ENCODE assay signal across 21 mouse cellular contexts in the genomic region with DNA sequence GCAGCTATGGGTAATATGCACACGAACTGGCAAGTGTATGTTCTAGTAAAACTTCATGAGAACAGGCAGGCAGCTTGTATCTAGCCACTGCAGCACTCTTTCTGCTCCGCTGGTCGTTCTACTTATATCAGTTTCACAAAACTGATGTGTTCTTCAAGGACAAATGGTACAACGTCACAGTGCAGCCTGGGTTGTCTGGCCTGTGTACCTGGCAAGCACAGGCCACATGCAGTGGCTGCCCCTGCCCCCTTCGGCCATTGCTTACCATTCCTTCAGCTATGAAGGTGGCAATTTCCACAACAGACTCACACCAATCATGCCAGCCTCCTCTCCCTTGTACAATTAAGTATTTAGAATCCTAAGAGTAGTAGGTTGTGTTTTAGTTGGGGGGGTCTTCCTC. TPM values are rescaled to one million over a fixed set of nuclear protein-coding genes. Genes with fewer than 3 reads are reported as not detected.
DNase-seq lines count a peak whose midpoint lies in the region; ATAC-seq and TF ChIP-seq lines count a peak whose summit lies in the region.
"Had no signal": no experiment of that assay in that cellular context is flagged by ENCODE, and none has a peak within 500 bp of the region (broad histone marks: within the 10 kb centered on the region; RNA-seq: fewer than 3 reads in every experiment).

No protein-coding gene starts in this region.

- CTCF ChIA-PET in Patski (lab: Charles Lee): interaction anchor here (0.8 to 1.4 kb wide), 3 partner anchors 11 to 94 kb away, joined by 3 to 4 read pairs (median 3); no protein-coding TSS in a partner anchor

- 35% methylated on average over 5 of the region's 5 CpGs for WGBS in kidney, adult 2 months
- WGBS in kidney, embryonic 16.5 days: 61% methylated on average over 5 of the region's 5 CpGs

- DNase-seq in kidney, adult 2 months: no peak
- DNase-seq in kidney, postnatal 4 days: no peak
- DNase-seq in kidney, adult 8-10 months: no peak
- DNase-seq in kidney, postnatal 10 days: peak; percentile 25
- no peak for DNase-seq in kidney, adult 18-20 months
- DNase-seq in Patski (ENCODE audit: low read depth, low spot score): no peak
- DNase-seq in thymus, postnatal 4 days: no peak
- DNase-seq: adrenal gland, adult 8-10 months; adrenal gland, postnatal 14 days; adrenal gland, postnatal 36 days; cerebellum, adult 11-12 months; cerebellum, adult 2 months; cerebellum, adult 9-10 months; cerebellum, postnatal 10 days; cerebellum, postnatal 25 days had no signal

- POLR2A ChIA-PET in Patski (lab: Charles Lee): interaction anchor here (0.7 kb wide), 1 partner anchor 13 kb away, joined by 4 read pairs; a partner anchor contains a TSS

- no peaks in the 10 kb centered on the region for H3K9me3 ChIP-seq in kidney, embryonic 16.5 days (ENCODE audit: low read length)
- H3K9me3 ChIP-seq: embryonic facial prominence, embryonic 10.5 days; embryonic facial prominence, embryonic 12.5 days; forebrain, embryonic 13.5 days; forebrain, embryonic 15.5 days had no signal

- H3K4me3 ChIP-seq in kidney, adult 2 months (ENCODE audit: insufficient read depth, low read depth, low read length): no peak overlapping the region
- H3K4me3 ChIP-seq in kidney, embryonic 16.5 days (ENCODE audit: low read length): no peak overlapping the region
- H3K4me3 ChIP-seq: embryonic facial prominence, embryonic 10.5 days; embryonic facial prominence, embryonic 12.5 days; forebrain, embryonic 13.5 days; forebrain, embryonic 15.5 days had no signal

- H3K9ac ChIP-seq in kidney, embryonic 16.5 days (replicated peaks; ENCODE audit: low read length): no peak overlapping the region
- H3K9ac ChIP-seq: embryonic facial prominence, embryonic 12.5 days; forebrain, embryonic 13.5 days; forebrain, embryonic 15.5 days had no signal

- H3K36me3 ChIP-seq in kidney, adult 2 months (ENCODE audit: control insufficient read depth, insufficient read depth, low read length): peaks cover 2% of the 10 kb centered on the region; the same call in 1 of the 2 replicates
- peaks cover 16% of the 10 kb centered on the region for H3K36me3 ChIP-seq in kidney, embryonic 16.5 days (ENCODE audit: insufficient read depth, low read length)
- H3K36me3 ChIP-seq: forebrain, embryonic 15.5 days had no signal

- no peak; the same call in 1 of the 2 replicates for ATAC-seq in kidney, embryonic 16.5 days (ENCODE audit: low FRiP score, low TSS enrichment)
- peak; percentile 24 for ATAC-seq in Patski
- ATAC-seq: activated CD4-positive, CD25-positive, alpha-beta regulatory T cell, adult 4 months; forebrain, embryonic 13.5 days; forebrain, embryonic 15.5 days had no signal

- H3K4me2 ChIP-seq in kidney, embryonic 16.5 days (replicated peaks; ENCODE audit: low read depth, low read length): no peak overlapping the region
- H3K4me2 ChIP-seq: embryonic facial prominence, embryonic 12.5 days; forebrain, embryonic 13.5 days; forebrain, embryonic 15.5 days had no signal

- no peak for TF ChIP-seq CTCF in kidney, adult 2 months (conservative IDR thresholded peaks at IDR 0.05; ENCODE audit: insufficient read depth, insufficient read length, low read depth, low read length)
- no peak for TF ChIP-seq CTCF in Patski (IDR thresholded peaks at IDR 0.05)

- TF ChIP-seq POLR2A in kidney, adult 2 months (IDR thresholded peaks at IDR 0.05; ENCODE audit: low read depth, low read length): no peak

- H3K4me1 ChIP-seq in kidney, adult 2 months (ENCODE audit: control insufficient read depth, insufficient read depth, low read length): peaks cover 20% of the 10 kb centered on the region
- peaks cover 7% of the 10 kb centered on the region for H3K4me1 ChIP-seq in kidney, embryonic 16.5 days (ENCODE audit: insufficient read depth, low read length)
- H3K4me1 ChIP-seq: embryonic facial prominence, embryonic 12.5 days; forebrain, embryonic 13.5 days; forebrain, embryonic 15.5 days had no signal

- in situ Hi-C loops in Patski (cut with MboI; ENCODE audit: low pct_unique_long_range_greater_than_20kb): no loop called here

- H3K27ac ChIP-seq in kidney, adult 2 months (ENCODE audit: insufficient read depth, low read depth, low read length): peak overlapping the region; percentile 92
- H3K27ac ChIP-seq in kidney, embryonic 16.5 days (ENCODE audit: low read length): peak overlapping the region; percentile 75
- H3K27ac ChIP-seq: embryonic facial prominence, embryonic 10.5 days; embryonic facial prominence, embryonic 12.5 days; forebrain, embryonic 13.5 days; forebrain, embryonic 15.5 days had no signal

- no peaks in the 10 kb centered on the region for H3K27me3 ChIP-seq in kidney, adult 2 months (replicated peaks; ENCODE audit: control insufficient read depth, insufficient read depth, low read length)
- H3K27me3 ChIP-seq in kidney, embryonic 16.5 days (ENCODE audit: insufficient read depth, low read length): no peaks in the 10 kb centered on the region
- H3K27me3 ChIP-seq in Patski: no peaks in the 10 kb centered on the region
- H3K27me3 ChIP-seq: embryonic facial prominence, embryonic 12.5 days; forebrain, embryonic 13.5 days; forebrain, embryonic 15.5 days had no signal

RNA-seq across cellular contexts. Expression of a gene that starts 14.1 kb away (rescaled TPM):
- 67.8 and 74.2 TPM in 2 replicates for polyA plus RNA-seq in kidney, adult 2 months (2012; rRNA removed)
- 59.8 and 60.3 TPM in 2 replicates for polyA plus RNA-seq in kidney, embryonic 16.5 days (2015; fragmentation: Nextera tagmentation; extraction: Ambion mirVana)
- polyA plus RNA-seq in Patski (2021): 93.2 TPM
